Mouse (Mus musculus): ENCODE results near the gene Gm12216.
"Not testable (repeated sequence)": the region's sequence is repeated elsewhere in the genome, so short reads cannot be mapped to it uniquely, and the experiment has no call there.

The Gm12216 gene

GRCm38 (mm10) chr11:53873909-53874704 is 15.1 kb upstream of the Gm12216 start:
- in situ Hi-C loops (cut with MseI, MboI): not testable (repeated sequence)

- in situ Hi-C loops (cut with MseI, MboI): no loop called here
Observed at GRCm38 (mm10) chr11:53871786-53872507, 12.9 kb upstream of the Gm12216 start.

GRCm38 (mm10) chr11:53869172-53869571 is 10.1 kb upstream of the Gm12216 start:
- in situ Hi-C loops (cut with MseI, MboI): no loop called here

DNA sequence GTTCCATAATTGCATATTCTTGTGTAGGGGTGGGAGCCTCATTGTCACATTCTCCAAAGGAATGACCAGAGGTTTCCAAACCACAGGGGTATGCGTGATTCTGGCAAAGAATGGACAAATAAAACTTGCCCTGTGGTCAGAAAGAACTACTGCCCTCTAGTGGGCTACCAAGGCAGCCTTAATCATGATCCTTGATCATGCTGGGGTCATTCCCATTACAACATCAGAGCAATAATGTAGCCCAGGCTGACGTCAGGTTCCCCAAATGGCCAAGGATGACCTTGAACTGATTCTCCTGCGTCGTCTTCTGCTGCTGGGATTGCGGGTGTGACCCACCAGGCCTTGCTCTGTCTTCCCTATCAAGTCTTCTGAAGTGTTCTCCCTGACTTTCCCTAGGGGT is 9.3 kb upstream of the Gm12216 start:
- in situ Hi-C loops (cut with MseI, MboI): not testable (repeated sequence)

GRCm38 (mm10) chr11:53864724-53865310 is 5.8 kb upstream of the Gm12216 start:
- in situ Hi-C loops (cut with MseI, MboI): loop anchor here in 1 of 2 experiments (5.0 kb wide), 1 partner anchor 72 kb away; no protein-coding TSS in a partner anchor

GRCm38 (mm10) chr11:53860944-53861343 is 1.9 kb upstream of the Gm12216 start:
- in situ Hi-C loops (cut with MseI, MboI): loop anchor here in 1 of 2 experiments (5.0 kb wide), 1 partner anchor 76 kb away; no protein-coding TSS in a partner anchor

DNA sequence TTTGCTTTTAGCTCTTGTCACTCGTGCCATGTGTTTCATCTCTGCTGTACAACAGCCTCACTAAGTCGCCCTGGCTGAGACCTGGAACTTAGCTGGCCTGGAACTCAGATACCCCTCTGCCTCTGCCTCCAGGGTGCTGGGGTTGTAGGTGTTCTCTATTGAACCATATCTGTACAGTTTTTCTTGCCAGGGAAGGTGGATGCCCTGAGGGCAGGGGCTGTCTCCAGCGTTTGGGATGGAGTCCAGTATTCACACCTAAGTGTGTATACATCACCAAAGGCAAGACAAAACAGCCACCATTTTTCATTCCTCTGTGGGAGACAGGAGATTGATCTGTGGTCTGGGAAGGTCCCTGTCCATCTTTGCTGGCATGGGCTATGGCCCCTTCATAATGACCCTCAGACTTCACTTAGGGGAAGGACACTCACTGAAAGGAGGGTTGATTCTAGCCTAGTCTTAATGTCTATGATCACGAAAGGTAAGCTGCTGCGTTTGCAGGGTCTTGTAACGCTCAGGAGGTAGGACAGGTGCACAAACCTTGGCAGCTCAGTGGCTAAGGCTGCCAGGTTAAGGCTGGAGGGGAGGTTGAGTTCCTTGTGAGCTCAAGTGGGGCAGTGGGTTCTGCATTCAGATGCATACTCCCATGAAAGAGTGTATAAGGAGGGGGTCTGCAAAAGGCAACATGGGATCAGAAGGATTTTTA is 847 bp downstream of the Gm12216 start:
- in situ Hi-C loops (cut with MseI, MboI): no loop called here

DNA sequence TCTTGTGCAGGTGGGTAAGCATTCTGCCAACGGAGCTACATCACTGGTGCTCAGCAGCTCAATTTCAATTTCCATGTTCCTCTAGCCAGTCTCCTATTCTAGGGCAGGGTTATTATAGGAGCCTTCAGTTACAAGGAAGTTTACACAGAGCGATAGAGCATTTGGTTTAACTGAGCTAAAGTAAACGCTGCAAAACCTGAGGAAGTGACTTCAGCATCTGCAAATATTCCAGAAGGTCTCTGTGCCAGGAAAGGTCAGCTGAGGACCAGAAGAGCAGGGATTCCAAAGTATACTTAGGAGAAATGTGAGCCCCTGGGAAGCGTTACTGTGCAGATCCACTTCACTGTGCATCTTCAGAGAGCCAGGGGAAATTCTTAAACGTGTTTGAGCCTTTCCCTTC is 5.4 kb downstream of the Gm12216 start:
- in situ Hi-C loops (cut with MseI, MboI): loop anchor here in 1 of 2 experiments (5.0 kb wide), 1 partner anchor 96 kb away; no protein-coding TSS in a partner anchor

DNA sequence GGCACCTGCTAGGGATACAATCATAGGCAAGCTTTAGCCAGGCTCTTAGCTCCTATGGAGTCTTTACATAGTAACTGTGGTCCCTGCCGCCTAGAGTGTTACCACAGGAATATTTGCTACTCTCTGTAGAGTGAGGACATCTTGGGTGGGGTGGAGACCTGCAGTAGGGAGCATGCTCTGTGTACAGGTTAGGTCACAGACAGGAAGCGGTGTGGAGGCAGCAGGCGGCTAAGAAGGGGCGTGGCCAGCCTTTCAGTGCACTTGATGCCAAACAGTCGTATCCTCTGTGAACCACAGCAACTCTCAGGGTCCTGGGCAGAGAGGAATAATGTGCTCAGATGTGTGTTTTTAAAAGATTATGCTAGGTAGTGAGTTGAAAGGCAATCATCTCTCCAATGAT is 7.3 kb downstream of the Gm12216 start:
- in situ Hi-C loops (cut with MseI, MboI): loop anchor here in 1 of 2 experiments (5.0 kb wide), 1 partner anchor 94 kb away; no protein-coding TSS in a partner anchor

DNA sequence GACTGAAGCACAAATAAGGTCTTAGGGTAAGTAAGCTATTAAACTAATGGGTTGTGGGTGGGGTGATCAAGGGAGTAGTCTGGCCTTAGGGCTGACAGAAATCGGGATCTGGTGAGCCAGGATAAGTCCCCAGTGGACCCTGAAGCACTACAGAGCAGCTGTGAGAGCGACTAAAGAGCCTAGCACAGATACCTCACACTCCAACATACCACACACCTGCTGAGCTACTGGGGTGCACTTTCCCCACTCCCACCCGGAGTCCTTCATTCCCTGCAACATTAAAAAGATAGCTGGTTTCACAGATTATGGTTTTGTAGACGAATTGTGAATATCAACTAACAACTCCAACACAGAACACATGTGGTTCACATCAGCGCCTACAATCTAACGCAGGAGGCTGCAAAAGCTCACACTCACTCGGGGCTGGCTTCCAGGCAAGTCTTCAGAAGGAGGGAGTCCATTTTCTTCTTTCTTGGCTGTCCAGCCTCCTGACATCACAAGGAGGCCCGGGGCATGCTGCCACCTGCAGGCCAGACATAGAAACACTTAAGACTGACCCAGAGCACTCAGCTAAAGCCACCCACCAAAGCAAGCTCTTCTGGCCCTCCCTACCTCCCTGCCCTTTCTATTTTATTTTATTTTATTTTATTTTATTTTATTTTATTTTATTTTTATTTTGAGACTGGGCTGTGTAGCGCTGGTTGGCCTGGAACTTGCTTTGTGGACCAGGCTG is 9.3 kb downstream of the Gm12216 start:
- in situ Hi-C loops (cut with MseI, MboI): loop anchor here (5.0 kb wide), 1 partner anchor 92 kb away; no protein-coding TSS in a partner anchor

- in situ Hi-C loops (cut with MseI, MboI): loop anchor here in 1 of 2 experiments (5.0 kb wide), 1 partner anchor 88 kb away; no protein-coding TSS in a partner anchor
Observed at GRCm38 (mm10) chr11:53845680-53846079, 13.4 kb downstream of the Gm12216 start.

DNA sequence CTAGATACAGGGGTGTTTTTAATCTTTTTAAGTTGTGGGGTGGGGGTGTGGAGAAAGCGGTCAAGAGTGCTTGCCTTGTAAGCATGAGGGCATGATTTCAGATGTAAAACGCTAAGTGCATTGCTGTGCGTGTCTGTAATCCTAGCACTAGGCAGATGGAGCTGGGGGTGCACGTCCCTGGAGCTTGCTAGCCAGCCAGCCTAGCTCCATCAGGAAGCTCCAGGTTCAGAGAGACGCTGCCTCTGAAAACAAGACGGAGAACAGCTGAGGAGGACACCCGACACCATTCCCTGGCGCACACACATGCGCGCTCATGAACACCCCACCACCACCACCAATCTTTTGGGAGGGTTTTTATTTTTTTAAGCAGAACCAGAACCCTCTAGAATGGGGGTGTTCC is 15.9 kb downstream of the Gm12216 start:
- in situ Hi-C loops (cut with MseI, MboI): no loop called here

DNA sequence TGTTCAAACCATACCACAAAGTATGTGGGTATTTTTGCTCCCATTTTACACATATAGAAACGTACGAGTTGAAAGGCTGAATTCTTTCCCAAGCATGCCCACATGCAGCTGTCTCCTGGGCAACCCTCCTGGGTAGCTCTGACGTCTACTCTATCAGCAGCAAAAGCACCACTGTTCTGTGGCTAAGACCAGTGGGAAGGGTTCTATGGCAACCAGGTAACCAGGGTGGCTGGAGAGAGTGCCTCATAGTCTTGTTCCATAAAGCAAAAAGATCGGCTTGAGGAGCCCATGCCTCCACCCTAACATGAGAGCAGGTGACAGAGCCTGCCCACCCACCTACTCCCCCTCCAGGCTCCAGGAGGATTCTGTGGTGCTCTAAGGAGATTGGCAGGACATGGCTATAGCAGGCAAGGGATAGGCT is 16.9 kb downstream of the Gm12216 start:
- in situ Hi-C loops (cut with MseI, MboI): no loop called here

- in situ Hi-C loops (cut with MseI, MboI): no loop called here
Observed at GRCm38 (mm10) chr11:53841514-53841913, 17.5 kb downstream of the Gm12216 start.

DNA sequence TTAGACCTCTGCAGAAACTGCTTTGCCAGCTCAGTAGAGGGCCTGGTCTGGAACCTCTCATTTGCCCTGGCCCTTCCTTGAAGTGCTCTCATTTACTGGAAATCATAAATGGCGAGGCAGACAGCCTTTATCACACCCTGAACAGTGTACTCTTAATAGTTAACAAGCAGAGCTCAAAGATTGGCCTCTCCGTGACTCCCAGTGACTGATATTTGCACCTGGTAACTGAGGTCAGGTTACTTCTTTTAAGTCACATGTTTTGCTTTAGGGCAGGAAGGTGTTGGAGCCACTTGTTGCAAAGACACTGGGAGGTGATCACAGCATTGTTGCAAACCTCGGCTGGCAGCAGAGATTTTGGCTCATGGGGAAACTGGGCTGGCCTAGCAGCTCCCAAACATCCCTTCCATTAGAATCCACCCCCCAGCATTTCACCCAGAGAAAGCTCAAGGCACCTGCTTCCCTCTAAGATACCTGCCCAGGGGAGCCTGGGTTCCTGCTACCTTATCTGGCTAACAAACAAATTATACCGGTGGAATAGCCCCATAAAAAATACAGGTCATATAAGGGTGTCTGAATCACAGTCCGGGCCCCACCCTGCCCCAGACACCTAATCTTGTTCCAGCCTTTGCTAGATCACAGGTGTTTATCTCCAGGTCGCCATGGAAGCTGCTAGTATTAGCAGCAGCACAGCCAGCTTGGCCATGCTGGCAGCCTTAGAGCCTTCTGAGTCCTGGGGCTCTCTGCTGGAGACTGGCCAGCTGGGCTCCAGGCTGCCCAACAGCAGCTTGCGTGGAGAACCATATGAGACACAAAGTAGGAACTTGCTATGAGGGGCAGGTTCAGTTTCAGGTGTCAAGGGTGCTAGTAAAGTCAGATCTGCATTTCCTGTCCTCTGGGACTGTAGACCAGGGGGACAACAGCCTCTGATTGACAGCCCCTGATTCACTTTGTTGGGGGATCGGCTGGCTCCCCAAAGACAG is 19.1 kb downstream of the Gm12216 start:
- in situ Hi-C loops (cut with MseI, MboI): no loop called here

- in situ Hi-C loops (cut with MseI, MboI): no loop called here
Observed at GRCm38 (mm10) chr11:53839147-53839546, 19.9 kb downstream of the Gm12216 start.

GRCm38 (mm10) chr11:53837731-53838130 is 21.3 kb downstream of the Gm12216 start:
- in situ Hi-C loops (cut with MseI, MboI): no loop called here

- in situ Hi-C loops (cut with MseI, MboI): no loop called here
Observed at GRCm38 (mm10) chr11:53835379-53836010, 23.6 kb downstream of the Gm12216 start.

DNA sequence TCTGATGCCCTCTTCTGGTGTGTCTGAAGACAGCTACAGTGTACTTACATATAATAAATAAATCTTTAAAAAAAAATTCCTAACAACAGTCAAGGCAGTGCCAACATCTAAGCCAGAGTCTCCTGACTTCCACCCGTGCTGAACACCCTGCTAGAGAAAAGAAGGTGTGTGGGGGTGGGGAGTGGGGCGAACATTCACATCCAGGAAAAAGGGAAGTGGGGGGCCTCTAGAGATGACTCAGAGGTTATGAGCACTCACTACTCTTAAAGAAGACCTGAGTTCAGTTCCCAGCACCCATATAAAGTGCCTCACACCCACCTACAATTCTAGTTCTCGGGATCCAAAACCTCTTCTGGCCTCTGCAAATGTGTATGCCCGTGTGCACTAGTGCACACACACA is 33.6 kb downstream of the Gm12216 start:
- in situ Hi-C loops (cut with MseI, MboI): no loop called here
